Comparison of ENCODE assay signal across 7 mouse cellular contexts in the genomic region with DNA sequence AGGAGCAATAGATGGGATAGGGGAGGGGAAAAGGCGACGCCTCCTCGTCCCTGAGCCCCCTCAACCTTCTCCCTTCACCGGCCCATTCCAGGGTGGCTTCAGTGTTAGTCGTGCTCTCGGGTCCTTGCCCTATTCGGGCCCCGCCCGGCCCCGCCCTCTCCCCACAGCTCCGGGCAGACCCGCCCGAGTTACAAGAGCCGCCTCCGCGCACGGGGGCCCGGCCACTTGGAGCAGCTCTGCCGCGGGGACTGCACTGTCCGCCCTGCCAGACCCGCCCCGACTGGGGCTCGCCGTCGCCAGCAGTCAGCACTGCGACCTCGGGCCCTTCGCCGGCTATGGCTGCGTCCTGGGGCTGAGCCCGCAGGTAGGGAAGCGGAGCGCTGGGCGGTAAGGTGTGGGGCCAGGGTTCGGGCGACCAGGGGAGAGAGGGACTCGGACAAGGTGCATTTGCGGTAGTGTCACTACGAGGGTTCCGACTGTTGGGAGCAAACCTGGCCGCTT. TPM values are rescaled to one million over a fixed set of nuclear protein-coding genes. Genes with fewer than 3 reads are reported as not detected.
DNase-seq lines count a peak whose midpoint lies in the region; ATAC-seq and TF ChIP-seq lines count a peak whose summit lies in the region.

Gene Ahnak, plus strand, starts transcription at position 219 of the 501 bp plus-strand sequence.

- no peaks in the 10 kb centered on the region for H3K9me3 ChIP-seq in hindbrain, embryonic 16.5 days (ENCODE audit: control insufficient read depth, low read length)
- H3K9me3 ChIP-seq in midbrain, embryonic 11.5 days (ENCODE audit: control insufficient read depth, low read length), result no peaks in the 10 kb centered on the region
- no peaks in the 10 kb centered on the region for H3K9me3 ChIP-seq in stomach, postnatal 0 days (ENCODE audit: control insufficient read depth, low read length)

- peak within 1 kb of the TSS; percentile 64 for H3K9ac ChIP-seq in hindbrain, embryonic 16.5 days (ENCODE audit: low read depth, low read length)
- H3K9ac ChIP-seq in midbrain, embryonic 11.5 days (ENCODE audit: low read length), result peak within 1 kb of the TSS; percentile 61
- peak within 1 kb of the TSS; percentile 97 for H3K9ac ChIP-seq in stomach, postnatal 0 days (ENCODE audit: low read length)

- peak; percentile 60 for DNase-seq in MN1 (ENCODE audit: low spot score)
- DNase-seq in adrenal gland, postnatal 4 days (ENCODE audit: low spot score in 2 of 2), result peak; percentile 55 to 58
- DNase-seq in gastrocnemius, adult 8-10 months (ENCODE audit: low spot score in 2 of 2), result peak; percentile 79 to 86
- DNase-seq in left cerebral cortex, postnatal 36 days (ENCODE audit: low spot score in 2 of 2), result no peak
- DNase-seq in midbrain, embryonic 11.5 days (ENCODE audit: low spot score, missing footprints), result no peak
- peak; percentile 91 for DNase-seq in stomach, postnatal 0 days (ENCODE audit: low spot score)

- peak within 1 kb of the TSS; percentile 53 for H3K4me3 ChIP-seq in hindbrain, embryonic 16.5 days (ENCODE audit: low read length)
- peak within 1 kb of the TSS; percentile 46 for H3K4me3 ChIP-seq in midbrain, embryonic 11.5 days (ENCODE audit: low read depth, low read length)
- peak within 1 kb of the TSS; percentile 91 for H3K4me3 ChIP-seq in stomach, postnatal 0 days (ENCODE audit: low read depth, low read length)

- peak; percentile 40 for ATAC-seq in hindbrain, embryonic 16.5 days
- ATAC-seq in midbrain, embryonic 11.5 days (ENCODE audit: low FRiP score), result peak; percentile 41
- peak; percentile 78 for ATAC-seq in stomach, postnatal 0 days (ENCODE audit: low FRiP score, low TSS enrichment)

- peak within 1 kb of the TSS; percentile 57 for H3K27ac ChIP-seq in hindbrain, embryonic 16.5 days (ENCODE audit: low read depth, low read length)
- H3K27ac ChIP-seq in midbrain, embryonic 11.5 days (ENCODE audit: low read depth, low read length), result no peak within 1 kb of the TSS
- H3K27ac ChIP-seq in stomach, postnatal 0 days (replicated peaks), result peak within 1 kb of the TSS; percentile 99

- WGBS in hindbrain, embryonic 16.5 days, result under 1% methylated on average over 40 of the region's 42 CpGs
- under 1% methylated on average over 41 of the region's 42 CpGs for WGBS in midbrain, embryonic 11.5 days
- under 1% methylated on average over 42 of the region's 42 CpGs for WGBS in stomach, postnatal 0 days

- TF ChIP-seq EP300 in stomach, postnatal 0 days (optimal IDR thresholded peaks at IDR 0.05), result no peak

- peaks cover 16% of the 10 kb centered on the region for H3K27me3 ChIP-seq in hindbrain, embryonic 16.5 days (replicated peaks; ENCODE audit: control insufficient read depth, insufficient read depth, low read length)
- H3K27me3 ChIP-seq in midbrain, embryonic 11.5 days (ENCODE audit: control insufficient read depth, insufficient read depth, low read length), result peaks cover 20% of the 10 kb centered on the region
- no peaks in the 10 kb centered on the region for H3K27me3 ChIP-seq in stomach, postnatal 0 days (ENCODE audit: control insufficient read depth, insufficient read depth, low read length)

- no peaks in the 10 kb centered on the region for H3K36me3 ChIP-seq in hindbrain, embryonic 16.5 days (ENCODE audit: control insufficient read depth, insufficient read depth, low read length)
- H3K36me3 ChIP-seq in midbrain, embryonic 11.5 days (ENCODE audit: control insufficient read depth, insufficient read depth, low read length), result no peaks in the 10 kb centered on the region
- no peaks in the 10 kb centered on the region for H3K36me3 ChIP-seq in stomach, postnatal 0 days (ENCODE audit: control insufficient read depth, insufficient read depth, low read length)

- peaks cover 29% of the 10 kb centered on the region for H3K4me1 ChIP-seq in hindbrain, embryonic 16.5 days (ENCODE audit: control insufficient read depth, insufficient read depth, low read depth, low read length)
- H3K4me1 ChIP-seq in midbrain, embryonic 11.5 days (ENCODE audit: control insufficient read depth, insufficient read depth, low read length), result peaks cover 23% of the 10 kb centered on the region
- H3K4me1 ChIP-seq in stomach, postnatal 0 days (replicated peaks; ENCODE audit: control insufficient read depth, insufficient read depth), result peaks cover 27% of the 10 kb centered on the region

- intact Hi-C loops in left cerebral cortex, postnatal 36 days (cut with DNase I), result no loop called here

- peak within 1 kb of the TSS; percentile 85 for H3K4me2 ChIP-seq in hindbrain, embryonic 16.5 days (ENCODE audit: low read length)
- peak within 1 kb of the TSS; percentile 83 for H3K4me2 ChIP-seq in midbrain, embryonic 11.5 days
- H3K4me2 ChIP-seq in stomach, postnatal 0 days (replicated peaks; ENCODE audit: low read depth), result peak within 1 kb of the TSS; percentile 76

- TF ChIP-seq CTCF in stomach, postnatal 0 days (IDR thresholded peaks at IDR 0.05; ENCODE audit: low read depth), result no peak

RNA-seq across cellular contexts. Expression of gene Ahnak, which starts in this region (rescaled TPM):
- total RNA-seq in adrenal gland, postnatal 4 days (2021), result 100 to 1,000 TPM; 125 to 131 TPM
- total RNA-seq in gastrocnemius, adult 8-10 months (2022), result 100 to 1,000 TPM; 249 to 267 (median 253) TPM
- polyA plus RNA-seq in hindbrain, embryonic 16.5 days (2015; fragmentation: Nextera tagmentation; extraction: Ambion mirVana), result 3.5 and 4.8 TPM in 2 replicates
- total RNA-seq in left cerebral cortex, postnatal 36 days (2021), result 10 to 100 TPM; 16.6 to 32.1 TPM
- polyA plus RNA-seq in midbrain, embryonic 11.5 days (2014; fragmentation: Nextera tagmentation; extraction: Ambion mirVana), result 5.0 and 6.3 TPM in 2 replicates
- polyA plus RNA-seq in stomach, postnatal 0 days (2015; fragmentation: Nextera tagmentation; extraction: Ambion mirVana), result 86.6 and 103 TPM in 2 replicates

Comparison
In these comparisons a context has a peak if more than half of its experiments do, and no peak if none do; other contexts are left out.
1. RNA of gene Ahnak (polyA plus RNA-seq): 86.6 to 103 TPM in stomach, postnatal 0 days; 5.0 to 6.3 TPM in midbrain, embryonic 11.5 days and 3.5 to 4.8 TPM in hindbrain, embryonic 16.5 days; every median in the first group is over 10 times any median in the second.
2. DNase-seq: peak in MN1 (single experiment), adrenal gland, postnatal 4 days (2 of 2), gastrocnemius, adult 8-10 months (2 of 2) and stomach, postnatal 0 days (single experiment); none in left cerebral cortex, postnatal 36 days (0 of 2) and midbrain, embryonic 11.5 days (single experiment).
3. Peak in every context shown above with its lines, with median percentiles within 50 percentile points of each other: ATAC-seq, H3K4me2 ChIP-seq, H3K4me3 ChIP-seq and H3K9ac ChIP-seq.